Mouse (Mus musculus) hindbrain, embryonic 11.5 days (tissue): Measurements from ENCODE around the gene Lgi1. TPM values are rescaled to one million over a fixed set of nuclear protein-coding genes. Genes with fewer than 3 reads are reported as not detected.

ENCODE experiments used
- ATAC-seq: fragments of 200-750 bp; cut with Nextera tagmentation; 2 replicates; pipeline ENCODE4 v1.8.0; 2017; ENCODE audit warnings: mild to moderate bottlenecking, moderate TSS enrichment, moderate library complexity; ENCODE audit not compliant: low FRiP score
- DNase-seq: peaks from one replicate; pipeline ENCODE4 v3.0.0-alpha.2; 2015; ENCODE audit warnings: low spot score
- H3K27ac ChIP-seq: fragments of 300-500 bp; sonication (generic); 2 replicates; pipeline ENCODE4 v1.5.1; 2014; ENCODE audit warnings: mild to moderate bottlenecking, low read depth, low read length
- H3K27me3 ChIP-seq: fragments of 300-500 bp; sonication (generic); 2 replicates; pipeline ENCODE4 v1.6.1; 2014; ENCODE audit warnings: mild to moderate bottlenecking, low read length, moderate library complexity, mixed read lengths; ENCODE audit not compliant: control insufficient read depth, insufficient read depth
- H3K36me3 ChIP-seq: fragments of 300-500 bp; sonication (generic); 2 replicates; pipeline ENCODE4 v1.6.1; 2014; ENCODE audit warnings: mild to moderate bottlenecking, low read length, moderate library complexity, mixed read lengths; ENCODE audit not compliant: control insufficient read depth, insufficient read depth
- H3K4me1 ChIP-seq: fragments of 300-500 bp; sonication (generic); replicated peaks from 2 replicates; pipeline ENCODE4 v1.6.1; 2014; ENCODE audit warnings: low read length, mixed read lengths; ENCODE audit not compliant: control insufficient read depth, insufficient read depth
- H3K4me2 ChIP-seq: fragments of 300-500 bp; sonication (generic); replicated peaks from 2 replicates; pipeline ENCODE4 v1.6.1; 2014; ENCODE audit warnings: mild to moderate bottlenecking, low read depth, low read length
- H3K4me3 ChIP-seq: fragments of 300-500 bp; sonication (generic); 2 replicates; pipeline ENCODE4 v1.5.1; 2014; ENCODE audit warnings: low read depth, low read length
- H3K9ac ChIP-seq: fragments of 300-500 bp; sonication (generic); 2 replicates; pipeline ENCODE4 v1.6.1; 2014; ENCODE audit warnings: low read depth, low read length
- H3K9me3 ChIP-seq: fragments of 300-500 bp; sonication (generic); 2 replicates; pipeline ENCODE4 v1.6.1; 2016; ENCODE audit warnings: low read length; ENCODE audit not compliant: control insufficient read depth
- WGBS: fragments of 180-500 bp; shearing (Covaris S2); extraction: QIAGEN DNeasy Blood & Tissue Kit; methylation state at CpG from one replicate; pipeline ENCODE4 v1.1.7; 2014; 5-methylcytosine and 5-hydroxymethylcytosine counted together
- polyA plus RNA-seq: library from polyadenylated mRNA; unstranded; fragments of >200 nt; fragmentation: Nextera tagmentation; extraction: Ambion mirVana; gene quantifications from 2 replicates; pipeline ENCODE4 v1.2.1, GENCODE M21; 2014

Lgi1 gene
- polyA plus RNA-seq, 1 experiment from 2014 or later, result 2.1 TPM

DNA sequence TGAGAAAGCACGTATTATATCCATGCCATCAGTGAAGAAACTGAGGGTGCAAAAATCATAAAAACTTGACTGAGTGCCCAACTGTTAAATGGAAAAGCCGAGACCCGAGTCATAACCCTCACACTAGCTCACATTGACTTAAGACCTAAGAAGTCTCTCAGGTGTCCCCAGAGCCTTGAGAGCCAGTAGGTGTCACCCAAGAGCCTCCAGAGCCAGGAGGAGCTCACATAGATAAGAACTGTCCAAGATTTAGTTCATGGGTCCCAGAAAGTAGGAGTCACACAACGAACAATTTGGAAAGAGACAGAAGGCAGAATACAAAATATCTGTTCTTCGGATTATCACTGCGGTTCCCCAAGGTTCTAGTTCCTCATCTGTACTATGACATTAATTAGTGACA lies 10.5 kb upstream of the Lgi1 start:
- DNase-seq, result peak; percentile 39
- no peak overlapping the region for H3K4me2 ChIP-seq
- no peak for ATAC-seq

GRCm38 (mm10) chr19:38258651-38259065 lies 5.7 kb upstream of the Lgi1 start:
- Histone ChIP-seq H3K4me3 (no peak overlapping the region), H3K27ac (no peak overlapping the region), H3K9me3 (no peaks in the 10 kb centered on the region), H3K36me3 (no peaks in the 10 kb centered on the region), H3K9ac (no peak overlapping the region), H3K27me3 (no peaks in the 10 kb centered on the region), H3K4me1 (no peaks in the 10 kb centered on the region), H3K4me2 (no peak overlapping the region)
- DNase-seq (no peak), ATAC-seq (no peak)
- WGBS, result 95% methylated on average over 3 of the region's 3 CpGs

More for the DNA sequence above, 10.5 kb upstream of the Lgi1 start:
- Histone ChIP-seq H3K9me3 (no peaks in the 10 kb centered on the region), H3K27me3 (no peaks in the 10 kb centered on the region), H3K4me1 (no peaks in the 10 kb centered on the region), H3K27ac (no peak overlapping the region), H3K36me3 (no peaks in the 10 kb centered on the region), H3K4me3 (no peak overlapping the region), H3K9ac (no peak overlapping the region)
- 64% methylated on average over 6 of the region's 6 CpGs for WGBS

DNA sequence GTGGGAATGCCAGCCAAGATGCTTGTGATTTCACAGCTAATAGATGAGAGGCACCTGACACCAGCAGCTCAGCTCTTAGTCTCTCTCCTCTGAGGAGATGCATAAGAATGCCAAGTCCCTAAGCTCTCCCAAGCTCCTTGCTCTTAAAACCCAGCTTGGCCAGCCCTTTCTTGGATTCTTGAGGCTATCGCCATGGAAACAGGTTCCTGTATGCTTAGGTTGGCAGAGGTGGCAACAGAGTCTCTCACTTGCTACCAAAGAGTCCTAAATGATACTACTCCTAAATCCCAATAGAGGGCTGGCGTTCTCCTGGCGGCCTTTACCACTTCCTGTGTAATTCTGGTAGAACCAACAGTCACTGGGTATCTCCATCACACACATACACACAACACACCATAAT lies 4.9 kb upstream of the Lgi1 start:
- Histone ChIP-seq H3K4me1 (no peaks in the 10 kb centered on the region), H3K4me3 (no peak overlapping the region), H3K36me3 (no peaks in the 10 kb centered on the region), H3K9me3 (no peaks in the 10 kb centered on the region), H3K4me2 (no peak overlapping the region), H3K27me3 (no peaks in the 10 kb centered on the region), H3K27ac (no peak overlapping the region), H3K9ac (no peak overlapping the region)
- 72% methylated on average over 3 of the region's 3 CpGs for WGBS
- no peak for ATAC-seq
- no peak for DNase-seq

- DNase-seq (no peak), ATAC-seq (no peak)
- H3K36me3 ChIP-seq, result no peaks in the 10 kb centered on the region
- H3K9me3 ChIP-seq, result no peaks in the 10 kb centered on the region
- no peak overlapping the region for H3K27ac ChIP-seq
- H3K27me3 ChIP-seq, result no peaks in the 10 kb centered on the region
- H3K4me3 ChIP-seq, result no peak overlapping the region
- H3K4me1 ChIP-seq, result no peaks in the 10 kb centered on the region
- H3K4me2 ChIP-seq, result no peak overlapping the region
- WGBS, result 64% methylated on average over 4 of the region's 4 CpGs
- no peak overlapping the region for H3K9ac ChIP-seq
Measured at GRCm38 (mm10) chr19:38260346-38260745, 4.0 kb upstream of the Lgi1 start.

DNA sequence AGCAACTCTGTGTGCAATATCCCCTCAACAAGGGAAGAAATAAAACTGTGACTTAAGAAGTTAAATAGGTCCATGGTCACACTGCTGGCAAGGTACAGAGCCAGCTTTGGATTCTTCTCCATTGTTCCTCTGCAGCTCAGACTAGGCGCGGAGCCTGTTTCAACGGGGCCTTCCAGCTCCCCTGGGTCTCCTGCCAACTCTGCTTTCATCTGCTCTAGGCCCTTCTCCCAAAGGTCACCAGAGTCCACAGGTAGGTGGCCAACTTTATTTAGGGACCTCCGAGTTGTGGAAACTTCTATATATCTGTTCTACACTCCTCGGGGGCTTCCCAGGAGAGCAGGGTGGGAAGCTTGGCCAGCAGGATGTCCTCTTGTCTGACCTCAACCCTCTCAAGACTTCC lies 3.0 kb upstream of the Lgi1 start:
- no peaks in the 10 kb centered on the region for H3K4me1 ChIP-seq
- H3K9ac ChIP-seq, result no peak overlapping the region
- H3K36me3 ChIP-seq, result no peaks in the 10 kb centered on the region
- no peak overlapping the region for H3K27ac ChIP-seq
- WGBS, result 78% methylated on average over 5 of the region's 5 CpGs
- H3K27me3 ChIP-seq, result no peaks in the 10 kb centered on the region
- ATAC-seq, result no peak
- H3K4me2 ChIP-seq, result no peak overlapping the region
- H3K4me3 ChIP-seq, result no peak overlapping the region
- no peaks in the 10 kb centered on the region for H3K9me3 ChIP-seq
- no peak for DNase-seq

GRCm38 (mm10) chr19:38263829-38264504 lies 369 bp upstream of the Lgi1 start:
- H3K4me3 ChIP-seq, result no peak overlapping the region
- ATAC-seq, result peak; percentile 38; the same call in 1 of the 2 replicates
- 23% methylated on average over 14 of the region's 14 CpGs for WGBS

DNA sequence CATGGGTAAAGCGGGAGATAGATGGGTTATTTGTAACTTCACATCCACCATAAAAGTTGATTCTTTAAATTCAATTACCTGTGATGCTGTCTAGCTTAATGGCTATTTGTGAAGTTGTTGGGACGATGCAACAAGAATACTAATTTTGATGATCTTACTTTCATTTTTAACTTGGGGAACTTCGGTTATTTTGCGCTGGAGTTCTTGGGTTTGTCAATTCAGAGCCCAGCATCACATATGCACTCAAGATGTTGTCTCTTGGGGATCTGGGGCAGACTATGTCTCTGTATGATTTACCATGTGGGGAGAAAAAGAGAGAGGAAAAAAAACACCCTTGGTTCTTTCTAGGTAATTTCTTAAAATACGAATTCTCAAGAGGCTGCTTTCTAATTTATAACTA lies 1.4 kb downstream of the Lgi1 start:
- Histone ChIP-seq H3K9ac (no peak overlapping the region), H3K27me3 (no peaks in the 10 kb centered on the region), H3K4me1 (no peaks in the 10 kb centered on the region), H3K36me3 (no peaks in the 10 kb centered on the region), H3K27ac (no peak overlapping the region), H3K9me3 (no peaks in the 10 kb centered on the region), H3K4me2 (no peak overlapping the region), H3K4me3 (no peak overlapping the region)
- WGBS, result 89% methylated on average over 5 of the region's 5 CpGs
- ATAC-seq (no peak), DNase-seq (no peak)

More at GRCm38 (mm10) chr19:38263829-38264504, 369 bp upstream of the Lgi1 start:
- Histone ChIP-seq H3K27ac (no peak overlapping the region), H3K36me3 (no peaks in the 10 kb centered on the region), H3K4me2 (peak overlapping the region; percentile 29), H3K4me1 (no peaks in the 10 kb centered on the region), H3K27me3 (no peaks in the 10 kb centered on the region), H3K9ac (no peak overlapping the region), H3K9me3 (no peaks in the 10 kb centered on the region)
- DNase-seq, result peak; percentile 37

DNA sequence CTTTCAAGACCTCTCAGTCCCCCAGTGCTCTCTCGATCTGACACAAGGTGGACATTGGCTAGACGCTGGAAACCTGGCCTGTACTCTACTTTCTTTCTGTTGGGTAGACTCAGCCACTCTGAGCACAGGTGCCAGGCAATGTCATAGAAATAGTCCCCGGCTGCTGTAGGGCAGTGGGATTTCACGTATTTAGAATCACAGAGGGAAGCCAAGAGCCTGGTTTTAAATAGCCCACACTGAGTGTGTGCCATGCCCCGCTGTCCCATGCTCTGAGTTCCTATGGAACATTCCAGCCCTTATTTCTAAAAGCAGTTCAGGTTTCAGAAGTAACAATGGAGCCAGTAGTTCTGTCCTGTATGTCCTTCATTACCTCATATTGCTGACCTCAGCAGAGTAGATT lies 3.1 kb downstream of the Lgi1 start:
- no peaks in the 10 kb centered on the region for H3K36me3 ChIP-seq
- ATAC-seq, result no peak
- 81% methylated on average over 5 of the region's 5 CpGs for WGBS
- no peak for DNase-seq
- no peak overlapping the region for H3K27ac ChIP-seq
- H3K9me3 ChIP-seq, result no peaks in the 10 kb centered on the region
- H3K4me1 ChIP-seq, result no peaks in the 10 kb centered on the region
- no peaks in the 10 kb centered on the region for H3K27me3 ChIP-seq
- H3K4me2 ChIP-seq, result no peak overlapping the region
- H3K9ac ChIP-seq, result no peak overlapping the region
- no peak overlapping the region for H3K4me3 ChIP-seq

DNA sequence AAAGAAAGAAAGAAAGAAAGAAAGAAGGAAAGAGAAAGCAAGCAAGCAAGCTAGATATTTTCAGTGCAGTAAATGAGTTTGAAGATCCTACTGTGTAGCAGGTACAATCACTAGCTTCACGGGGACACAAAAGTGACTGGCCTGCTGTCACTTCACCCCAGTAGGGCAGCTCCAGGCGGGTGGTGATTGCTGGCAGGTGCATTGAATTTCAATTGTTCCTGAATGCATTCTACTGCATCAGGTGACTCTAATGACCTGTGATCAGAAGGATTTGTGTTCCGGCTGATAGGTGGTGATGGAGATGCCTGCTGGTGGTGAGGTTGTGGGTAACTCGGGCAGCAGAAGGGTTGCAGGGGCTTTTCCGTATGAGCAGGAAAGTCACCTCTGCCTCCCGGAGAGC lies 6.7 kb downstream of the Lgi1 start:
- Histone ChIP-seq H3K27ac (no peak overlapping the region), H3K9me3 (no peaks in the 10 kb centered on the region), H3K27me3 (no peaks in the 10 kb centered on the region), H3K4me3 (no peak overlapping the region), H3K4me2 (no peak overlapping the region), H3K36me3 (no peaks in the 10 kb centered on the region), H3K4me1 (no peaks in the 10 kb centered on the region), H3K9ac (no peak overlapping the region)
- ATAC-seq (no peak), DNase-seq (no peak)
- WGBS, result 35% methylated on average over 6 of the region's 6 CpGs
